Mouse (Mus musculus) small intestine, adult 2 months (tissue): ENCODE measurements around the gene Col28a1.

Experiments
- CTCF ChIP-seq: fragments of 200-500 bp; IDR thresholded peaks from 2 replicates; pipeline ENCODE4 v1.5.1; 2012; ENCODE audit warnings: low read depth, mild to moderate bottlenecking, control low read depth, inconsistent platforms, low read length, moderate library complexity, mixed read lengths; ENCODE audit not compliant: insufficient replicate concordance, insufficient read length; ENCODE audit errors: extremely low read depth
- POLR2A ChIP-seq: fragments of 200-500 bp; IDR thresholded peaks from 2 replicates; pipeline ENCODE4 v1.6.1; 2012; ENCODE audit warnings: low read depth, mild to moderate bottlenecking, control low read depth, inconsistent platforms, low read length, moderate library complexity

GRCm38 (mm10) chr6:8175346-8175745 lies 17.1 kb downstream of the Col28a1 start:
- TF ChIP-seq POLR2A (no peak), CTCF (no peak)
